Mouse (Mus musculus): ENCODE measurements at regions not wholly inside any gene's neighbourhood (a gene's known extent, or its start where the extent isn't known, plus 50 kb on each side); places are given as distances from the start of the nearest gene placed in this dataset.

DNA sequence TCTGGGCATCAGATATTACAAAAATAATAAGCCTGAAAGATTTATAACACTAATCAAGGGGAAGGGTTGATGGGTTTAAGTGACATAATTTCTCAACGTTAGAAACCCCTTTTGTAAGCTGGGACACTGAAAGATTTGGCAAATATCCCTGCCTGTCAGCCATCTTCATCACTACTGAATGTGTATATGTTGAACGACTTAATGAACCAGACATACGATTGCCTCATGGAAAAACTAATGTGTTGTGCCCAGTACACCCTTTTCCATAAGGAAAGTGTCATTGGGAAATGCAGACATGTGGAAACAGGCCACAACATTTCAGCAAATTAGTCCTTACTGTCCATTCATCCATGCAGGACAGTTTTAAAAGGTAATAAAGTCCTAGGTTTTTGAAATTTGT lies 240.7 kb upstream of the Prep start:
- no peak for DNase-seq (ENCODE audit: low spot score)

DNA sequence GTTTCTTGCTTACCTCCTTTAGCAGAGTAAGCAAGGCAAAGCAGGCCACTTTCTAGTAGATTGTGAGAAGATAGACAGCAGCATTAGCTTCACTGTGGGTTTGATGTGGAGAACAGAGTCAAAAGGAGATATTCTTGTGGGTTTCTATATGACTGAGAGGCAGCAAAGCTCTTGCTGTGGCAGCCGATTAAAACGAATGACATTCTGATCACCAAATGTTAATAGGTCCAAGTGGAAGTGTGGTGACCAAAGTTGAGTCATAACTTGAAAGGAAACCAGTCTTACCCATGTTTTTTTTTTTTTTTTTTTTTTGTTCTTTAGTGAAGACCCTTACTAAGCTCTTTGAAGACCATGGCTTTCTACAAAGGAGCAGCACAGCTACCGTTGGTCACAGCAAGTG lies 245.3 kb upstream of the Prep start:
- no peak for DNase-seq (ENCODE audit: low spot score)

GRCm38 (mm10) chr10:44820379-44820778 lies 246.6 kb upstream of the Prep start:
- no peak for DNase-seq (ENCODE audit: low spot score)

GRCm38 (mm10) chr10:44819361-44819760 lies 247.6 kb upstream of the Prep start:
- no peak for DNase-seq (ENCODE audit: low spot score)

DNA sequence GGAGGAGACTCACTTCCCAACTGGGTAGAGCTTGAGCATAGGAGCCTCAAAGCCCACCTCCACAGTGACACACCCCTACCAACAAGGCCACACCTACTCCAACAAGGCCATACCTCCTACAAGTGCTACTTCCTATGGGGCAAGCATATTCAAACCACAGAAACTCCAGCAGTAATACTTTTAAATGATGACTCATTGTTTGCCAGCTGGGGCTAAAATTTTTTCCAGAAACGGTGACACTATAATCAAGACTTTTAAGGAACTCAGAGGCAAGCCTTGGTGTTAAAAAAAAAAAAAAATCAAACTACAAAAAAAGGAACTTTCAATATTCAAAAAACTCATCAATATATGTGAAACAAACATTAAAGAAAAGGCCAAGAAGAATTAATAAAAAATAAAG lies 248.4 kb upstream of the Prep start:
- DNase-seq (ENCODE audit: low spot score), result no peak

DNA sequence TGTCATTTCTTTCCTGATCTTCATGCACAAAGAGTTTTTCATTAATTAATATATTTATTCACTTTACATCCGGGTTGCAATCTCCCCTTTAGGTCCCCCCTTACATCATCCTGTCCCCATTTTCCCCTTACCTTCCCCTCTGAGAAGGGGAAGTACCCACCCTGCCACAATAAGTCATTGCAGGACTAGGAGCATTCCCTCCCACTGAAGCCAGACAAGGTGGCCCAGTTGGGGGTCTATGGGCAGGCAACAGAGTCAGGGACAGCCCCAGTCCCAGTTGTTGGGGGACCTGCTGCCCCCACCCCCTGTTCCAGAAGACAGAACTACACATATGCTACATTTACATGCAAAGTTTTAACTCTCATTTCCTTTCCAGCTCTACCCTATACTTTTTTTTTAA lies 267.9 kb upstream of the Prdm1 start:
- no peak for DNase-seq (ENCODE audit: low spot score)

GRCm38 (mm10) chr10:44785386-44785785 lies 257.1 kb upstream of the Prdm1 start:
- DNase-seq (ENCODE audit: low spot score), result no peak

- no peak for DNase-seq (ENCODE audit: low spot score)
These were observed 252.2 kb upstream of the Prdm1 start for GRCm38 (mm10) chr10:44780381-44780958.

DNA sequence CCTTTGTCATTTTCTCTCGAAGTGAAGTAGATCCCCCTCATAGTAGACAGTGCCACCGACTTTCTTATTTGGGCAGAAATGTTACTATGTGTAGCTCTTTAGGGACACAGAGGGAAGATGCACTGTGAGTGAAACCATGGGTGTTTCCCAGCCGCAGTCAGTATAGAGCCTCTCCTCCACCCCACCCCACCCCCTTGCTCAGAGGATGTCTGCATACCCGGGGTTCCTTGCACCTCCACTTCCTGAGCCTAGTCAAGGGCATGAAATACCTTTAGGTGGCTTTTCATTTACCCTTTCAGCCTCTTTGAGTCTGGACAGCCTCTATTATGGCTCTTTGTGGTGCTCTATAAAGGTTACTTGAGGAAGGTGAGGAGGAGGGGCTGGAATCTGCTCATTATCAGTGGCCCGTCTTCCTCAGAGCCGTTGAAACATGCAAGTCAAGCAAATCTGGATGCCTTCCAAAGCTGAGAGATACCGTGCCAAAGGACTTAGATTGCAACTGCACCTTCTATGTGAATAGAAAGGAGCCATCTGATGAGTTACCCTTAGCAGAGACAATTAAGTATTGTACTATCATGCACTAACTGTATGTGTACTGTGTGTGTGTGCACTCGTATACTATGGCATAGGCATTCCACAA lies 251.4 kb upstream of the Prdm1 start:
- no peak for DNase-seq (ENCODE audit: low spot score)

- DNase-seq (ENCODE audit: low spot score), result no peak
These were observed 248.9 kb upstream of the Prdm1 start for GRCm38 (mm10) chr10:44777214-44777613.

DNA sequence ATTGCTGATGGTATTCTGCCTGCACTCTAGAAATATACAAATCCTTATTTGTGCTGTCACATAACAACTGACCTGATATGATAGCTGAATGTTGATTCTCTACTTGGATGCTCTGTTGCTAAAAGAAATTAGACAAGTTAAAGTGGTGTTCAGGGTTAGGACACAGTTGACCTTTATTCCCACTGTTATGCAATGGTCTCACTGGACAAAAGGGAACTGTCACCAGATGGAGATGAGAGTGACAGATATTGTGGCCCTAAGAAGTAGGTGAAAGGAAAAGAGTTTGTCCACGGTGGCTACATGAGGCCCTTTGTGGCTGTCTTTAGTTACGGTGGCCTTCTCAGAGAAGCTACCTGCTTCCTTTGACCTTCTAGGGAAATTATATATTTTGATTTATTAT lies 247.9 kb upstream of the Prdm1 start:
- no peak for DNase-seq (ENCODE audit: low spot score)

GRCm38 (mm10) chr10:44765527-44765926 lies 237.2 kb upstream of the Prdm1 start:
- no peak for DNase-seq (ENCODE audit: low spot score)

- no peak for DNase-seq (ENCODE audit: low spot score)
These were observed 234.8 kb upstream of the Prdm1 start for GRCm38 (mm10) chr10:44763102-44763501.

- DNase-seq (ENCODE audit: low spot score), result no peak
These were observed 233.8 kb upstream of the Prdm1 start for GRCm38 (mm10) chr10:44762068-44762467.

DNA sequence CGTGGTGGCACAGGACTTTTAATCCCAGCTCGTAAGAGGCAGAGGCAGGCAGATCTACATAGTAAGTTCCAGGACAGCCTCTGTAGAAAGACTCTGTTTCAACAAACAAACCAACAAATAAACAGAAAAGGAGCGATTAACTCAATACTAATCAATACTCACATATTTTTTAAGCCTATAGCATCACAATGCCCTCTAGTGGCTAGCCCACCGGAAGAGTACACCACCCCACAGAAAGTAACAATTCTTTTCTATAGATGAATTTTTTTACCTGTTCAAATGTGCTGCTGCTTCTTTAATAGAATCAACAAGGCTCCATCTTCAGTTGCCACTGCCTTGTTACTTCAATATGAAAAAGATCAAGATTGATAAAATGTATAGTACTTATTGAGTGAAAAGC lies 233.0 kb upstream of the Prdm1 start:
- DNase-seq (ENCODE audit: low spot score), result no peak

DNA sequence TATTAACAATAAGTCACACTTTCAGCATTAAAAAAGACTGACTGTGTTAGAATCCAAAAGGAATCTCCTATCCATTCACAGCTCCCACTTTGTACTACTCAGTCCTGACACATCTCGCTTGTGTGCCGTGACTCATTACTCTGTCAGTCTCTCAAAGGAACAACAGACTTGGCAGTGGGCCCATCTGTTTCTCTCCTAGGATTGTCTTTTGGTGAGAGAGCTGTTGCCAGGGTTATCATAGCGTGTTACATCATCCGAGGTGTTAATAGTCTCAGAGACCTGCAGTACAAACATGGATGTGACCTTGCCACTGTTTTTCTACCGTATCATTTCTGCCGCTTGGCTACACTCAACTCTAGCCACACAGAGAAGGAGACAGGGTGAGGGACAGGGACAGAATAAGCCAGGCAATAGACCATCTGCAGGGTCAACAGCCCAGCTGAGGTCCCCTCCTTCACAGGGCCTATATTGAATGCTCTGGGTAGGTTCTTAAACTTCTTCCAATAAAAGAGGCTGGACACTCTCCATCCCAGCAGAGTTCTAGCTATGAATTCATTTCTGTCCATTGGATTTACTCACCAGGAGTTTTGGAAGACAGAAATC lies 227.2 kb upstream of the Prdm1 start:
- DNase-seq (ENCODE audit: low spot score), result no peak

DNA sequence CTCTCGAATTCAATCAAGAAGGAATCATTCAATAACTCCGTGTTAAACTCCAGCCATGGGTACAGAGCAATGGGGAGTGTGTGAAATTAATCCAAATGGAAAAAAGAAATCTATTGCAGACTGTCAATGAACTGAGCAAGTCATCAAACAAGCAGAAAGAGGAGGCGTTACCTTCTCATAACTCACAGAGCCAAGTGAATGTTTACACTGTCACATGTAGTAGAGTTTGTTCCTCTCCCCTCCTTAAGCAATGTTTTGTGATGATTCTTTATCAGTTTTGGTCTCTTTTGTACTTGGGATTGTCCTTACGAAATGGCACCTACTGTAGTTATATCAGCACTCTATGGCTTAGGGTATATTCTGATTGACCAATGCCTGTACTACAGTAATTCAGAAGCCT lies 226.6 kb upstream of the Prdm1 start:
- DNase-seq (ENCODE audit: low spot score), result no peak

DNA sequence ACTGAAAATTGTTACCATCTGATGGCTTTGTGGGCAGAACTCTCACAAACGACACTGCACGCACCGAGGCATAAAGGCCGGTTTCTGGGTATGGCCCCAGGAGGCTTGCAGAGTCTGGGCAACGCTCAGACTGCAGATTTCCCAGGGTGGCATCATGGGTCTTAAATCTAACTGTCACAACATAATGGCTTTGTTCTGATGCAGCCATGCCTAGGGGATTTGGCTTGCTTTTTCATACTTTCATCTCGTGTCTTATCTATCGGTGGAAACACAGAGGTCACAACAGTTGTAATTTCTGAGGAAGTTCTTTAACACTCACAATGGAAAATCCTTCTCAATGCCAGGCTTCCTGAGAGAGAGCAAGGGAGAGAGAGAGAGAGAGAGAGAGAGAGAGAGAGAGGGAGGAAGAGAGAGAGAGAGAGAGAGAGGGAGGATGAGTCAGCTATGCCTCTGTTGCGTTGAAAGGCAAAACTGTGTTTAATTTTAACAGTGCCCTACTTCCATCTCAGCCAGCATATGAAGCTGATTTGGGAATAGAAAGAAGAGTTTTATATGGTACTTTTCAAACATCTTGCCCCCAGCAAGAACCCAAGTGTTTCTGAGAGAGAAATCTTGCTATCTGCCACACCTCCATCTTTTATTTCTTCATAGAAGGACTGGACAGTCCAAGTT lies 224.6 kb upstream of the Prdm1 start:
- no peak for DNase-seq (ENCODE audit: low spot score)

DNA sequence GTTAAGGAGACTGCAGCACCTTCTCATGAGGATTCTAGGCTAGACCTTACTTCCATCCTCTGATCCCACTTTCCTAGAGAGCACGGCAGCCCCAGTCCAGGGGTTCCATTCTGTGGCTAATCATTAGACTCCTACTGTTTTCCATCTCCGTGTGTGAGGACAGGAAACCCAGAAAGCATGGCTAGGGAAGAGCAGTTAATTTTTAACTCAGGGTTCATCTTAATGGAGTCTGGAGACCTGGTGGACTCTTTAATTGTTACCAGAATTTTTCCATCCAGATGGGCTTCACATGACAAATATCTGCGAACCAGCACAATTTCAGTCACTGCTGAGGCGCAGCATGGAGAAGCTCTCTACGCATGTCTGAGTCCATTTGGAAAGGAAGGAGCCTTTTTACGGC lies 222.8 kb upstream of the Prdm1 start:
- no peak for DNase-seq (ENCODE audit: low spot score)

DNA sequence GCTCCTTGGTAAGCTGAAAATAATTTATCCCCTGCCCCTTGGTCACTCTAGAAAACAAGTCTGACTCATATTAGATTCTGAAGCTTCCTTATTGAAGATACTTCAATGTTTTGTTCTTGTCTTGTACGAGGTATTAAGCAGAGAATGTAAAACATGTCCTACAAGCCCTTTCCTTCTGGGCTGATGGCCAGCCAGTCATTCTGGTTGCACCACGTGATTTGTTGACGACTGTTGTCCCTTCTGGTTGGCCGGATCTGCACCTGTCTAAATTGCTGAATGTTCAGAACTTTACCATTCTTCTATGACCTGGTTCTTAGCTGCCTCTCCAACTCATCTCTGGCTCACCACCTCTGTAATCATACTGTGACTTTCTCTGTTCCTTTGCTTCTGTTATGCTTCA lies 220.9 kb upstream of the Prdm1 start:
- DNase-seq (ENCODE audit: low spot score), result no peak

- DNase-seq (ENCODE audit: low spot score), result no peak
These were observed 219.1 kb upstream of the Prdm1 start for GRCm38 (mm10) chr10:44747419-44747818.

- DNase-seq (ENCODE audit: low spot score), result no peak
These were observed 215.9 kb upstream of the Prdm1 start for GRCm38 (mm10) chr10:44744221-44744620.

GRCm38 (mm10) chr10:44733641-44734040 lies 205.3 kb upstream of the Prdm1 start:
- DNase-seq (ENCODE audit: low spot score), result no peak

Data from ovary, postnatal 14 days (tissue).